Mouse (Mus musculus): Measurements from ENCODE around the gene Ipmk. TPM values are rescaled to one million over a fixed set of nuclear protein-coding genes. Genes with fewer than 3 reads are reported as not detected.
"Not testable (repeated sequence)": the region's sequence is repeated elsewhere in the genome, so short reads cannot be mapped to it uniquely, and the experiment has no call there.

Ipmk gene
- polyA plus RNA-seq, 1 experiment from 2014 or later: 25.8 TPM

GRCm38 (mm10) chr10:71382858-71383551, 35.4 kb downstream of the Ipmk start:
- no peak overlapping the region for H3K4me2 ChIP-seq (ENCODE audit: low read depth, low read length, severe bottlenecking)
- H3K4me1 ChIP-seq (replicated peaks; ENCODE audit: control insufficient read depth, insufficient read depth, low read length): no peaks in the 10 kb centered on the region
- no peaks in the 10 kb centered on the region for H3K9me3 ChIP-seq (ENCODE audit: control insufficient read depth, low read length)
- ATAC-seq (replicated peaks; ENCODE audit: low FRiP score) (no peak), DNase-seq (ENCODE audit: low spot score) (no peak)
- no peaks in the 10 kb centered on the region; the same call in 1 of the 2 replicates for H3K36me3 ChIP-seq (ENCODE audit: control insufficient read depth, insufficient read depth, low read length)
- no peak overlapping the region for H3K4me3 ChIP-seq (ENCODE audit: low read depth, low read length)
- no peaks in the 10 kb centered on the region for H3K27me3 ChIP-seq (ENCODE audit: control insufficient read depth, insufficient read depth, low read length)
- H3K27ac ChIP-seq (ENCODE audit: low read depth, low read length): no peak overlapping the region
- WGBS: 89% methylated on average over 8 of the region's 8 CpGs
- no peak overlapping the region for H3K9ac ChIP-seq (ENCODE audit: low read length)

GRCm38 (mm10) chr10:71383552-71383924, 36.0 kb downstream of the Ipmk start:
- H3K9ac ChIP-seq (ENCODE audit: low read length); H3K4me3 ChIP-seq (ENCODE audit: low read depth, low read length); ATAC-seq (replicated peaks; ENCODE audit: low FRiP score); H3K9me3 ChIP-seq (ENCODE audit: control insufficient read depth, low read length); H3K27ac ChIP-seq (ENCODE audit: low read depth, low read length); H3K4me1 ChIP-seq (replicated peaks; ENCODE audit: control insufficient read depth, insufficient read depth, low read length); H3K4me2 ChIP-seq (ENCODE audit: low read depth, low read length, severe bottlenecking); H3K36me3 ChIP-seq (ENCODE audit: control insufficient read depth, insufficient read depth, low read length); DNase-seq (ENCODE audit: low spot score); H3K27me3 ChIP-seq (ENCODE audit: control insufficient read depth, insufficient read depth, low read length): not testable (repeated sequence)
- 86% methylated on average over 6 of the region's 6 CpGs for WGBS

- ATAC-seq (replicated peaks; ENCODE audit: low FRiP score): no peak
- H3K4me1 ChIP-seq (replicated peaks; ENCODE audit: control insufficient read depth, insufficient read depth, low read length): no peaks in the 10 kb centered on the region
- 81% methylated on average over 19 of the region's 19 CpGs for WGBS
Measured at GRCm38 (mm10) chr10:71384159-71385044, 36.8 kb downstream of the Ipmk start.

GRCm38 (mm10) chr10:71389311-71389710, 41.7 kb downstream of the Ipmk start:
- no peak for ATAC-seq (replicated peaks; ENCODE audit: low FRiP score)
- Histone ChIP-seq H3K9me3 (ENCODE audit: control insufficient read depth, low read length) (no peaks in the 10 kb centered on the region), H3K9ac (ENCODE audit: low read length) (no peak overlapping the region), H3K27me3 (ENCODE audit: control insufficient read depth, insufficient read depth, low read length) (no peaks in the 10 kb centered on the region), H3K27ac (ENCODE audit: low read depth, low read length) (no peak overlapping the region), H3K4me3 (ENCODE audit: low read depth, low read length) (no peak overlapping the region), H3K4me1 (replicated peaks; ENCODE audit: control insufficient read depth, insufficient read depth, low read length) (no peaks in the 10 kb centered on the region), H3K36me3 (ENCODE audit: control insufficient read depth, insufficient read depth, low read length) (no peaks in the 10 kb centered on the region), H3K4me2 (ENCODE audit: low read depth, low read length, severe bottlenecking) (no peak overlapping the region)
- 89% methylated on average over 5 of the region's 5 CpGs for WGBS
- DNase-seq (ENCODE audit: low spot score): no peak

More at GRCm38 (mm10) chr10:71384159-71385044, 36.8 kb downstream of the Ipmk start:
- Histone ChIP-seq H3K27me3 (ENCODE audit: control insufficient read depth, insufficient read depth, low read length) (no peaks in the 10 kb centered on the region), H3K9ac (ENCODE audit: low read length) (no peak overlapping the region), H3K9me3 (ENCODE audit: control insufficient read depth, low read length) (no peaks in the 10 kb centered on the region), H3K4me3 (ENCODE audit: low read depth, low read length) (no peak overlapping the region), H3K4me2 (ENCODE audit: low read depth, low read length, severe bottlenecking) (no peak overlapping the region), H3K36me3 (ENCODE audit: control insufficient read depth, insufficient read depth, low read length) (no peaks in the 10 kb centered on the region), H3K27ac (ENCODE audit: low read depth, low read length) (no peak overlapping the region)
- DNase-seq (ENCODE audit: low spot score): no peak

- no peak overlapping the region for H3K4me3 ChIP-seq (ENCODE audit: low read depth, low read length)
- no peak for DNase-seq (ENCODE audit: low spot score)
- no peaks in the 10 kb centered on the region for H3K4me1 ChIP-seq (replicated peaks; ENCODE audit: control insufficient read depth, insufficient read depth, low read length)
- WGBS: 86% methylated on average over 10 of the region's 10 CpGs
- no peak for ATAC-seq (replicated peaks; ENCODE audit: low FRiP score)
- H3K9ac ChIP-seq (ENCODE audit: low read length): no peak overlapping the region
- no peak overlapping the region for H3K27ac ChIP-seq (ENCODE audit: low read depth, low read length)
- no peaks in the 10 kb centered on the region for H3K27me3 ChIP-seq (ENCODE audit: control insufficient read depth, insufficient read depth, low read length)
- no peaks in the 10 kb centered on the region for H3K9me3 ChIP-seq (ENCODE audit: control insufficient read depth, low read length)
- no peak overlapping the region for H3K4me2 ChIP-seq (ENCODE audit: low read depth, low read length, severe bottlenecking)
- no peaks in the 10 kb centered on the region for H3K36me3 ChIP-seq (ENCODE audit: control insufficient read depth, insufficient read depth, low read length)
Measured at GRCm38 (mm10) chr10:71398383-71399145, 51.0 kb downstream of the Ipmk start.

GRCm38 (mm10) chr10:71399399-71399798, 51.8 kb downstream of the Ipmk start:
- DNase-seq (ENCODE audit: low spot score) (no peak), ATAC-seq (replicated peaks; ENCODE audit: low FRiP score) (no peak)
- H3K9me3 ChIP-seq (ENCODE audit: control insufficient read depth, low read length): no peaks in the 10 kb centered on the region
- no peaks in the 10 kb centered on the region for H3K36me3 ChIP-seq (ENCODE audit: control insufficient read depth, insufficient read depth, low read length)
- no peak overlapping the region for H3K4me3 ChIP-seq (ENCODE audit: low read depth, low read length)
- H3K4me2 ChIP-seq (ENCODE audit: low read depth, low read length, severe bottlenecking): no peak overlapping the region
- no peak overlapping the region for H3K27ac ChIP-seq (ENCODE audit: low read depth, low read length)
- H3K4me1 ChIP-seq (replicated peaks; ENCODE audit: control insufficient read depth, insufficient read depth, low read length): no peaks in the 10 kb centered on the region
- H3K9ac ChIP-seq (ENCODE audit: low read length): no peak overlapping the region
- no peaks in the 10 kb centered on the region for H3K27me3 ChIP-seq (ENCODE audit: control insufficient read depth, insufficient read depth, low read length)
- WGBS: 84% methylated on average over 8 of the region's 8 CpGs

GRCm38 (mm10) chr10:71399987-71400386, 52.4 kb downstream of the Ipmk start:
- Histone ChIP-seq H3K4me2 (ENCODE audit: low read depth, low read length, severe bottlenecking) (no peak overlapping the region), H3K36me3 (ENCODE audit: control insufficient read depth, insufficient read depth, low read length) (no peaks in the 10 kb centered on the region), H3K4me3 (ENCODE audit: low read depth, low read length) (no peak overlapping the region), H3K9me3 (ENCODE audit: control insufficient read depth, low read length) (no peaks in the 10 kb centered on the region), H3K4me1 (replicated peaks; ENCODE audit: control insufficient read depth, insufficient read depth, low read length) (no peaks in the 10 kb centered on the region), H3K27me3 (ENCODE audit: control insufficient read depth, insufficient read depth, low read length) (no peaks in the 10 kb centered on the region), H3K27ac (ENCODE audit: low read depth, low read length) (no peak overlapping the region), H3K9ac (ENCODE audit: low read length) (no peak overlapping the region)
- WGBS: 84% methylated on average over 8 of the region's 8 CpGs
- ATAC-seq (replicated peaks; ENCODE audit: low FRiP score) (no peak), DNase-seq (ENCODE audit: low spot score) (no peak)

GRCm38 (mm10) chr10:71400818-71401646, 53.5 kb downstream of the Ipmk start:
- Histone ChIP-seq H3K4me1 (replicated peaks; ENCODE audit: control insufficient read depth, insufficient read depth, low read length) (no peaks in the 10 kb centered on the region), H3K9me3 (ENCODE audit: control insufficient read depth, low read length) (no peaks in the 10 kb centered on the region), H3K27me3 (ENCODE audit: control insufficient read depth, insufficient read depth, low read length) (no peaks in the 10 kb centered on the region), H3K36me3 (ENCODE audit: control insufficient read depth, insufficient read depth, low read length) (no peaks in the 10 kb centered on the region), H3K27ac (ENCODE audit: low read depth, low read length) (no peak overlapping the region), H3K4me3 (ENCODE audit: low read depth, low read length) (no peak overlapping the region), H3K4me2 (ENCODE audit: low read depth, low read length, severe bottlenecking) (no peak overlapping the region), H3K9ac (ENCODE audit: low read length) (no peak overlapping the region)
- no peak for DNase-seq (ENCODE audit: low spot score)
- 72% methylated on average over 13 of the region's 13 CpGs for WGBS
- ATAC-seq (replicated peaks; ENCODE audit: low FRiP score): no peak
